Mouse (Mus musculus) brain, embryonic 14.5 days (tissue): ENCODE results near the gene Nxpe4.

Source experiments
- CTCF ChIP-seq: fragments of 200-500 bp; IDR thresholded peaks from 2 replicates; pipeline ENCODE4 v1.5.1; 2012; ENCODE audit warnings: inconsistent platforms, mild to moderate bottlenecking, moderate library complexity, borderline replicate concordance; ENCODE audit not compliant: insufficient read depth, insufficient read length; ENCODE audit errors: extremely low read depth
- POLR2A ChIP-seq: fragments of 200-500 bp; IDR thresholded peaks from 2 replicates; pipeline ENCODE4 v1.6.1; 2012; ENCODE audit warnings: mild to moderate bottlenecking, inconsistent platforms, borderline replicate concordance; ENCODE audit not compliant: poor library complexity, insufficient read depth, insufficient read length, severe bottlenecking; ENCODE audit errors: extremely low read depth

GRCm38 (mm10) chr9:48353148-48353698, 191.4 kb downstream of the Nxpe4 start, which contains the start of gene Nxpe2:
- TF ChIP-seq POLR2A (no peak), CTCF (no peak)
